Mouse (Mus musculus) CD4-positive, CD25-positive, alpha-beta regulatory T cell, adult 2 months (primary cell): ENCODE measurements at regions not wholly inside any gene's neighbourhood (a gene's known extent, or its start where the extent isn't known, plus 50 kb on each side); places are given as distances from the start of the nearest gene placed in this dataset.
A peak's percentile ranks its signal among the peaks of the same experiment; 100 is the strongest.

Experiments
- DNase-seq: peaks from one replicate; pipeline ENCODE4 v3.0.0-alpha.2; 2012; ENCODE audit warnings: low read depth, low spot score

DNA sequence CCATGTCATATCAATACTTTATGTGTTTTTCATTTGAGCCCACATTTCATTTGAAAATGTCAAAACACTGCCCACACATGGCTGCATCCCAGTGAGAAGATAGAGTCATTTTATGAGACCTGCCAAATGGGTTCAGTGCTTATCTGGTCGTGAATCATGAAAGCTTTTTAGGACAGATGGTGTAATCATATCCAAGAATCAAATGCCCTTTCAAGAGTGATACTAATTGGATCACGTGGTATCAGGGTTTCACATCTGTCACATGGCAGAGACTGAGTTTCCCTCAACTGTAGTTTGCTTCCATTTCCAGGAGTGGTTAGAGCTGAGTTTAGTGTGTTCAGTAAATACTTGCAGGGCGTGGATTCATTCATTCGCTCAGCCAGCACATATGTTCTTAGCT lies 87.2 kb upstream of the Agbl1 start:
- DNase-seq, result no peak

DNA sequence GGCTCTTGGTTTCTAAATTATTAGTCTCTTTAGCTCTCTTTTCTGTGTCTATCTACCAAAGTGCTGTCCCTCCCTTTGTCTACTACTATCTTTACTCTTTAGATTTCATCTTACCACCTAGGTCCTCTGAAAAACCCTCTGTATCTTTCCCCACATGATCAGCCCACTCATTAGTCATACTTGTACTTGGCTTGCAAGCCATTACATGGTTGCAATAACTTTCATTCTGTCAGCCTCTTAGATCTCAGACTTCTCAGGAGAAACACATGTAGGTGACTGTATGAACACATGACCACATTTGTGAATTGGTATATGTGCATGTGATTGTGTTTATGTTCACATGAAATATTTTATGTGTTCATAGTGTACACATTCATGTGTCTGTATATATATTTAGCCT lies 83.3 kb upstream of the Agbl1 start:
- peak; percentile 11 for DNase-seq

DNA sequence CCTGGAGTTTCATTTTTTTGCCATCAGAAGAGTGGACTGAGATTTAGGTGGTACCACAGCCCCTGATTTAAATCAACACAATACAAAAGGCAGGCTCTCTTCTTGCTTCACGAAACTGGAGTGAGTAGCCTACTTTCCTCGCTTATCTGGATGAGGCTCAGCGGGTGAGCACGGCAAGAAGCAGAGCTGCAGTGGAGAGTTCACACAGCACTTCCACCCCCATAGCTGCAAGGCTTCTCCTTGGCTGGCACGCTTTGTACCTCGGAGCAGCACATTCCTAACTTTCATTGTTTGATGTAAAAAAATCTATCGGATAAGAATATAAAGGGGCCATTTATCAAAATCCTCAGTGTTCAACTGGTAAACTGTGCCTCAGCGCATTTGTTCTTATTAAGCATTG lies 72.8 kb upstream of the Agbl1 start:
- DNase-seq, result no peak

DNA sequence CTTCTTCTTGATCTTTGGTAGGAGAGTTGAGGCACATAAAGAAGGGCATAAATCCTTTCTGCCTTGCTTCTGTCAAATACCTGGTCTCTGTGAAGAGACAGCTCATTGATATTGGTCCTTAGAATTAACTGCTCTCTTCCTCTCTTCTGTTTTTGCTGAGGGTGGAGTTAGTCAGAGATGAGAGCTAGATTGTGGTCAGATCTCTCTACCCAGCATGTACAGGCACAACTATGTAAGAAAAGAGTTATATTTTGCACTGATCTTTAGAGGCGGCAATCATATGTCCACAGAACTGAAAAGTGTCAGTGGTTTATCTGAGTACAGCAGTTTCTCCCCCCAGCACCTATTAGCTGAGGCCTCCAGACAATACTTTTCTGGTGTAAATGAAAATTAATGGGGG lies 65.5 kb upstream of the Agbl1 start:
- DNase-seq, result peak; percentile 27

DNA sequence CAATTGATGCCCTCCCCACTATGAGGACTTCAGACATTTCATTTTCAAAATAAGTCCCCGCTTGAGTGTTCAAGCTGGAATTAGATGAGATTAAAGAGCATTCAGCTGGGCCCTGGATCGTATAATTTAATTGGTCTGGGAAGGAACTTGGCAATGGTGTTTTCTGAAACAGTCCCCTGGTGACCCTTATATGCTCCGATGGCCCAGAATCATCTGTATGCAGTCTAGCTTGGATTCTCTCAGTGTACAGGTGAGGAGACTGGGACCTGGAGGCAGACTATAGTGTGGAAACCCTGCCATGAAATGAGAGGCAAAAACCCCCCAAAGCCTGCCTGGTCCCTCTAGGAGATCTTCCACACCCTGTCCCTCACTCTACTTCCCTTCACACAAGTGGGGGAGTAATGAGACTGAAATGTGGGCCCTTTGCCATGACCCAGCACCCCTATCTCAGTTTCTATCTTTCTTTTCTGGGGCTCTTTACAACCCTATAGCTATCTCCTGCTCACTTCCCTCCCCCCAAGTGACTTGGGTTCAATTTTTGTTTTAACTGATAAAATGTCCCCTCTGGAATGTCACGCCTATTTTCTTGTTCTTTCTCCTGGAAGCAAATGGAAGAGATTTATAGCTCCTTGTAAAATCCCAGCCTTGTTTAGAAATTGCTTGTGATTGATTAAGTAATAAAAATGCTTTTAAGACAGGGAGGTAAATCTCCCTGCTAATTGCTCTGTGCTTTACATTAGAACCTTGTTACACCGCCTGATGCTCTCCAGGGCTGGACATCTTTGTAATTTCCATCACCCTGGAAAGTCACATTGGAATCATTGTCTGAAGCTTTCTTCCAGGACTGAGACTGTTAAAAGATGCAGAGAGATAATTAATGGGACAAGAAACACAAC lies 64.7 kb upstream of the Agbl1 start:
- no peak for DNase-seq

DNA sequence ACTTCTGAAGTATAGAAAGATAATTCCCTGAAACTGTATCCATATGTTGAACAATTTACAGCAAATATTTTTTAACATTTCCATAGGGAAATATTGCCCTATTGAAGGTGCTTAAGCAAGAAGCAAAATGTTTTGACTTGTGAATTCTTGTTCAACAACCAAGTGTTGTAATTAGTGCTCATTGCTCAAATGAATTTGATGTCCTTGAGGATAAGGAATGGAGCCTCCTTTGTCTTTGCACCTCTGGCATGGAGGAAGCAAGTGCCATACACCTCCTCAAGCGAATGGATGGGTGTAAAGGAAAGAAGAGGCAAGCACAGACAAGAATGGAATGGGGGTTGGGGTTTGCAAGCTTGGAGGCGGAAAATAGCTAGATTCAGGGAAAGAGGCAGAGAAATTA lies 59.2 kb upstream of the Agbl1 start:
- DNase-seq, result no peak

DNA sequence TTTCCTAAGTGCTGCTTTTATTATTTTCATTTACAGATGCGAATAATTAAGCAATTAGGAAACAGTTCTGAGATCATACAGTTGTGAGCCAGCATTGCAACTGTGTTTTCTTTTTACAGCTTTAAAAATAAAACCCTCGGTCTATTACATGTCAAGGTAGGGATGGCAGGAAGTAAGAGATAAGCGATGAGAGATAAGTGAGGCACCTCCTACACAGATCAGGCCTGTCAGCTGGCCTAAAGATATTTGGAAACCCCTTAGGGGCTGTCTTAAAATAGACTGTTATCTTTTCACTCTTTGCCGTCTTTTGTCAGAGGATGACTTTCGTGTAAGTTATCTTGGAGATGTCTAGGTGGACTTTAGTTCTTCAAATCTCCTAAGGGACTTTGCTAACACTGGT lies 53.5 kb upstream of the Agbl1 start:
- DNase-seq, result peak; percentile 60

DNA sequence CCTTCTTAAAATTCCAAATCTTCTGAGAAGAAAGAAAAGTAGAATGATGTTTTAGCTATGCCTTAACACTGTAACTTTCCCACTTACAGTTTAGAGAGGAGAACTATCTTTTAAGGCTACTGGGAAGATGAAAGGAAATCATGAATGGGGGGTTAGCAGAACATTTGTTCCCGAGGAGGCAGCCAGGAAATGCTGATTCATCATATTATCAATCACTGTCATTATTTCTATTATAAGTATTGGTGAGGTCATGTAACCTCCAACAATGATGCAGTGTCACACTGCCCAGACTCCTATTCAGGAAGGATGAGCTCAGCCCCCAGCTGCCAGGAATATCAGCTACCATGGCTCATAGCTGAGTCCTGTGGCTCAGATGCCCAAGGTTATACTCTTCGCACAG lies 52.3 kb upstream of the Agbl1 start:
- DNase-seq, result no peak
